Mouse (Mus musculus) midbrain, embryonic 14.5 days (tissue): ENCODE data around the gene Csf3. TPM values are rescaled to one million over a fixed set of nuclear protein-coding genes. Genes with fewer than 3 reads are reported as not detected.

Experiments used
- ATAC-seq: fragments of 200-750 bp; cut with Nextera tagmentation; 2 replicates; pipeline ENCODE4 v1.8.0; 2017; ENCODE audit warnings: moderate number of reproducible peaks, moderate library complexity; ENCODE audit not compliant: low FRiP score, low TSS enrichment
- DNase-seq: peaks from one replicate; pipeline ENCODE4 v3.0.0-alpha.2; 2015
- H3K27ac ChIP-seq: fragments of 300-500 bp; sonication (generic); replicated peaks from 2 replicates; pipeline ENCODE4 v1.5.1; 2014; ENCODE audit warnings: mild to moderate bottlenecking, low read depth, low read length, moderate library complexity
- H3K27me3 ChIP-seq: fragments of 300-500 bp; sonication (generic); 2 replicates; pipeline ENCODE4 v1.6.1; 2014; ENCODE audit warnings: low read length, control low read depth, mixed read lengths; ENCODE audit not compliant: control insufficient read depth, insufficient read depth
- H3K36me3 ChIP-seq: fragments of 300-500 bp; sonication (generic); 2 replicates; pipeline ENCODE4 v1.6.1; 2014; ENCODE audit warnings: low read length, control low read depth; ENCODE audit not compliant: control insufficient read depth, insufficient read depth
- H3K4me1 ChIP-seq: fragments of 300-500 bp; sonication (generic); 2 replicates; pipeline ENCODE4 v1.6.1; 2014; ENCODE audit warnings: mild to moderate bottlenecking, antibody characterized with exemption, low read length, control low read depth; ENCODE audit not compliant: control insufficient read depth, insufficient read depth
- H3K4me2 ChIP-seq: fragments of 300-500 bp; sonication (generic); 2 replicates; pipeline ENCODE4 v1.6.1; 2014; ENCODE audit warnings: mild to moderate bottlenecking, low read length, moderate library complexity
- H3K4me3 ChIP-seq: fragments of 300-500 bp; sonication (generic); replicated peaks from 2 replicates; pipeline ENCODE4 v1.5.1; 2014; ENCODE audit warnings: low read depth, low read length
- H3K9ac ChIP-seq: fragments of 300-500 bp; sonication (generic); replicated peaks from 2 replicates; pipeline ENCODE4 v1.6.1; 2014; ENCODE audit warnings: mild to moderate bottlenecking, low read length, moderate library complexity
- H3K9me3 ChIP-seq: fragments of 300-500 bp; sonication (generic); 2 replicates; pipeline ENCODE4 v1.6.1; 2016; ENCODE audit warnings: low read length, control low read depth, mixed read lengths; ENCODE audit not compliant: control insufficient read depth
- WGBS: fragments of 180-500 bp; shearing (Covaris S2); extraction: QIAGEN DNeasy Blood & Tissue Kit; methylation state at CpG from one replicate; pipeline ENCODE4 v1.1.7; 2014; 5-methylcytosine and 5-hydroxymethylcytosine counted together
- polyA plus RNA-seq: library from polyadenylated mRNA; unstranded; fragments of >200 nt; fragmentation: Nextera tagmentation; extraction: Ambion mirVana; gene quantifications from 2 replicates; pipeline ENCODE4 v1.2.1, GENCODE M21; 2014

Gene Csf3
- polyA plus RNA-seq, 1 experiment from 2014 or later: not detected

DNA sequence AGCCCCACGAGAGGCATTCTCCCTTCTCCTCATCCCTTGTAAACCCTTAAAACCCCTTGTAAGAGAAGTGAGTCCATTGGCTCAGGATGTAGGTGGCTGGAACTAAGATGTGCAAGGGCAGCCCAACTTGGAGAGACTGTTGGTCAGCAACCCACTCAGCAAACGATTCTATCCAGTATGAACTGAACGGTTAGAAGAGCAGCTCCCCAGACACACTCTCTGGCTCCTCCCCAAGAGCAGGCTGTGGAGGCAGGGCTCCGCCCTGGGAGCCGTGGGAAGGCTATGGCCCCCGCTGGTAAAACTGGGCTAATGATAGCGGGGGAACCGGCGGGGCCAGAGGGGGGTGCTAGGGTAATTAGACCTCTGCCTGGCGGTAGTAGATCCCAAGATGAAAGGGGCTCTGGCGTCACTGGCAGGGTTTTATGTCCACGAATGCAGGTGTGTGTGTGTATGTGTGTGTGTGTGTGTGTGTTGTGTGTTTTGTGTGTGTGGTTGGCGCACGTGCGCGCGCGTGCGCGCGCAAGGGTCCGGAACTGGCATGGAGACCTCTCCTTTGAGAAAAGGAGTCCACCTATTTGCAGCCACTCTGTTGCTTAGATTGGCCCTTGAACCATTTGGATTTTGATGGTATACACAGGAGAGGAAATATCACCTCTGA is 39.5 kb downstream of the Csf3 start, which contains the start of gene Thra:
Gene Thra, plus strand, starts transcription at position 246 of the 658 bp plus-strand sequence.
- Histone ChIP-seq H3K27ac (peak within 1 kb of the TSS; percentile 99), H3K9ac (peak within 1 kb of the TSS; percentile 97), H3K27me3 (no peaks in the 10 kb centered on the region), H3K36me3 (no peaks in the 10 kb centered on the region), H3K9me3 (no peaks in the 10 kb centered on the region), H3K4me2 (peak within 1 kb of the TSS; percentile 73), H3K4me3 (peak within 1 kb of the TSS; percentile 89), H3K4me1 (peaks cover 42% of the 10 kb centered on the region)
- ATAC-seq (peak; percentile 25; the same call in 1 of the 2 replicates), DNase-seq (peak; percentile 85)
- under 1% methylated on average over 22 of the region's 22 CpGs for WGBS

DNA sequence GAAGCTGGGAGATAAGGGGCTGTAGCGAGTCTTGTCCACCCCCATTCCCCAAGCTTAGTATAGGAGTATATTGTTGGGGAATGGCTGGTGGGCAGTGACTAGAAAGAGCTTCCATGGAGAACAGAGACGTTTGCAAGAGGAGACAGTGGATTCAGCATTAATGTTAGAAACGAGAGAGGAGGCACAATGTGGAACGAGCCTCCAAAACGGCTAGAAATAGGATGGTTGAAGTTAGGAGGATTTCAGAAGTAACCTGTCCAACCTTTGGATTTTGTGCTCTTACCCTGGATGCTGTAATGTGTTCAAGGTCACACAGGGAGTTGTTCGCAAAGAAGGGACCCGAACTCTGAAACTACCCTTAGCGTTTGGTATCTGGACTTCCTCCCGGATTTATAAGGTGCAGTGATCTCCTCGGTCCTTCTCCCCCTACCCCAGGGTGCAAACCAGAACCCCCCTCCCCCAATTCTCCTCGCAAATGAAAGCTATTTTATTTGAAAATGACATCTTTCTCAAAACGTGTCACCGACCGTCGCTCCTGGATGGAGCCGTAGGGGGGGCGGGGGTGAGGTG is 40.1 kb downstream of the Csf3 start:
- Histone ChIP-seq H3K36me3 (0 out of 2 replicates have a peak, but pooled peaks cover 2% of the 10 kb centered on the region), H3K9me3 (no peaks in the 10 kb centered on the region), H3K27me3 (no peaks in the 10 kb centered on the region), H3K27ac (peak overlapping the region; percentile 99), H3K9ac (peak overlapping the region; percentile 97), H3K4me3 (peak overlapping the region; percentile 89), H3K4me2 (peak overlapping the region; percentile 73), H3K4me1 (peaks cover 48% of the 10 kb centered on the region)
- DNase-seq (no peak), ATAC-seq (no peak)
- WGBS: under 1% methylated on average over 17 of the region's 17 CpGs

DNA sequence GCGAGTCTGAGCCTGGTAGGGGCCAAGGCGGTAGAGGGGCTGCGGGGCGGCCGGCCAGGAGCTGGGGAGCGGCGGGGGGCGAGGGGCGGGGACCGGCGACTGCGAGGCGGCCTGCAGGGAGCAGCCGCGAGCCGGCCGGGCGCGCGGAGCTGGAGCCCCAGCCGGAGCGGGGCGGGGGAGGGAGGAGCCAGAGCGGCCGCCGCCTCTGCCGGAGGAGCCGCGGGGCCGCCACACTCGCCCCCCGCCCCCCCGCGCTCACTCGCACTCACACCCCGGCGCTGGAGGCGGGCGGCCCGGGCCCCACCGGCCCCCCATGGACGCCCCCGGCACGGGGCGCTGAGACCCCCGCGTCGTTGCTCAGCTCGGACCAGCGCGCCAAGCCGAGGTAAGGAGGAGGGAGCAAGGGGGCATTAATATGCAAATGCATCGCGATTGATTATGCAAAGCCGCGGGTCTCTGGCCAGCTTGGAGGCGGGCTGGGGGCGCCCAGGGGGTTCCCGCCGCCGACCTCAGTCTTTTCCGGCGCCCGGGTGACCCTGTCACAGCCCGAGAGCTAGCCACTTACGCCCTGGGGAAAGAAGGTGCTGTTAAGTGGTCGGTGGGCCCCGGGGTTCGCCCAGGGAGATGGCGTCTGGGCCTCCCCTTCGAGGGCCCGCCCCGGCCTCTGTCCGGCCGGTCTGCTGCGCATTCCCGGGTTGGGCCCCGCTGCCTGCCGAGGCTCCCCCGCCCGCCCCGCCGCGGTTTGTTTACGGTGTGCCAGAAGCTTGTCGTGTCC is 40.7 kb downstream of the Csf3 start:
- peak; percentile 95 for DNase-seq
- Histone ChIP-seq H3K9me3 (no peaks in the 10 kb centered on the region), H3K27ac (peak overlapping the region; percentile 99), H3K36me3 (0 out of 2 replicates have a peak, but pooled peaks cover 2% of the 10 kb centered on the region), H3K4me3 (peak overlapping the region; percentile 89), H3K4me2 (peak overlapping the region; percentile 73), H3K4me1 (peaks cover 55% of the 10 kb centered on the region), H3K9ac (peak overlapping the region; percentile 97), H3K27me3 (no peaks in the 10 kb centered on the region)
- WGBS: under 1% methylated on average over 81 of the region's 86 CpGs
- peak; percentile 74 for ATAC-seq

DNA sequence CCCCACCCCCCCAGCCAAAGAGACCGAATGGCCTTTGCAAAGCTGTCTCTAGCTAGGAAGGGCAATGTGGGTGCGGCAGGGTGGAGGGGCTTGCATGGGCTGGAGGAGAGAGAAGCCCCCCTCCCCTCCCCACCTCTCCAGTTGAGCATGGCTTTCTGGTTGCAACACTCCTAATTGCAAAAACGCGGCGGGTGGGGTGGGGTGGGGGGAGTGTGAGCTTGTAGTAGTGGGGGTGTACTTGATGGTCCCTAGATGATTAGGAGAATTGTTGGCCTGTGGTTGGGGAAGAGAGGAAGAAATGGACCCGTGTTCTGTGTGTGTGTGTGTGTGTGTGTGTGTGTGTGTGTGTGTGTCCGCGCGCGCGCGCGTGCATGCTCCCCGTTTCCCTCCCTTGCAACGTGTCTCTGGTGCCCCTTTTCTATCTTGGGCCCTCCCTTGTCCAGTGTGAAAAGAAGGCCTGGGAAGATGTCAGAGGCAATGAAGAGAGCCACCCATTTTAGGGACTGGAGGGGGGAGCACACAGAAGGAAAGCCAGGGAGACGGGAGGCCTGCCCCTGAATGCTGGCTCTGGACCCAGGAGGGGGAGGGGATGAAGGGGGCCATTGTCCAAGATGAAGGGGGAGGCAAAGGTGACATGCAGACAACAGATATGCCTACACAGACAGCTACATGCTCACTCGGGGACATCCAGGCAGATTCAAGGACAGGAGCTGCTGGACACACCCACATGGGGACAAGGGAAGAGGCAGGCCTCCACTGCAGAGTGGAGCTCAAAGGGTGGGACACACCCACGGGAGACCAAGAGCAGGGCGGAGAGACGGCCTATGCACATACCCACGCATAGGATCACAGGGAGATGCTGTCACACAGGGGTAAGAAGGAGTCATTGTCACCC is 41.6 kb downstream of the Csf3 start:
- under 1% methylated on average over 21 of the region's 21 CpGs for WGBS
- DNase-seq: peak; percentile 71
- Histone ChIP-seq H3K27me3 (no peaks in the 10 kb centered on the region), H3K4me2 (peak overlapping the region; percentile 73), H3K4me3 (peak overlapping the region; percentile 89), H3K36me3 (0 out of 2 replicates have a peak, but pooled peaks cover 2% of the 10 kb centered on the region), H3K9ac (peak overlapping the region; percentile 97), H3K9me3 (no peaks in the 10 kb centered on the region), H3K4me1 (peaks cover 61% of the 10 kb centered on the region), H3K27ac (peak overlapping the region; percentile 99)
- peak; percentile 15; the same call in 1 of the 2 replicates for ATAC-seq

DNA sequence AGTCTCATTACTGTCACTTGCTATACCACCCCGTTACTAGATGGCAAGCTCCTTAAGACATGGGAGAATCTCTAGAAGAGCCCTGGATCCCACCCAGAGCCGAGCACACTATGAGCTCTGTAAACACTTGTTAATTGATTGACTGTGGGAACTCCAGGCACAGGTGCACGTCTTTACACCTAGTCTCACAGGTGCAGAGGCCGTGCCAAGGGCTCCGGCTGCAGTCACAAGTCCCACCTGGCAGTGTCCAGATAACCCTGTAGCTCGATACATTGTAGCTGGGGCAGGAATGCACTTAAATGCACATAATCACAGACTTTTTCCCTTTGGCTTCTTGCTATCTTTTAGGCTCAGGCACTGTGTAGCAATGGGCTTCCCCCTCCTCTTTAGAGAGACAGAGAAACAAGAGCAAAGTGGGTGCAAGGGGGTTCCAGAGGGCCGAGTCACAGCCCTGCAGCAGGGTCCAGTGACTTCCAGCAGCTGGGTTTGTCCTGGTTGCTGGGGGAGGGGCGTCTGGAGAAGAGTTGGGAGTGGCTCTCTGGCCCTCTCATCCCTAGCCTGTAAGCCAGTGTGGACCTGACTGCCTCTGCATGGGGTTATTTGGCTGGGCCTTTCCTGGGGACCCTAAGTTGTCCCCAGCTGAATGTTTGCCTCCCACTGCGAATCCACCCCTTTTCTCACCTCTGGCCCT is 42.7 kb downstream of the Csf3 start:
- H3K4me2 ChIP-seq: peak overlapping the region; percentile 73
- peak overlapping the region; percentile 99 for H3K27ac ChIP-seq
- H3K9me3 ChIP-seq: no peaks in the 10 kb centered on the region
- ATAC-seq: no peak
- H3K27me3 ChIP-seq: no peaks in the 10 kb centered on the region
- H3K36me3 ChIP-seq: 0 out of 2 replicates have a peak, but pooled peaks cover 2% of the 10 kb centered on the region
- H3K9ac ChIP-seq: peak overlapping the region; percentile 97
- peak overlapping the region; percentile 89 for H3K4me3 ChIP-seq
- 2% methylated on average over 9 of the region's 9 CpGs for WGBS
- DNase-seq: peak; percentile 78
- H3K4me1 ChIP-seq: peaks cover 63% of the 10 kb centered on the region

DNA sequence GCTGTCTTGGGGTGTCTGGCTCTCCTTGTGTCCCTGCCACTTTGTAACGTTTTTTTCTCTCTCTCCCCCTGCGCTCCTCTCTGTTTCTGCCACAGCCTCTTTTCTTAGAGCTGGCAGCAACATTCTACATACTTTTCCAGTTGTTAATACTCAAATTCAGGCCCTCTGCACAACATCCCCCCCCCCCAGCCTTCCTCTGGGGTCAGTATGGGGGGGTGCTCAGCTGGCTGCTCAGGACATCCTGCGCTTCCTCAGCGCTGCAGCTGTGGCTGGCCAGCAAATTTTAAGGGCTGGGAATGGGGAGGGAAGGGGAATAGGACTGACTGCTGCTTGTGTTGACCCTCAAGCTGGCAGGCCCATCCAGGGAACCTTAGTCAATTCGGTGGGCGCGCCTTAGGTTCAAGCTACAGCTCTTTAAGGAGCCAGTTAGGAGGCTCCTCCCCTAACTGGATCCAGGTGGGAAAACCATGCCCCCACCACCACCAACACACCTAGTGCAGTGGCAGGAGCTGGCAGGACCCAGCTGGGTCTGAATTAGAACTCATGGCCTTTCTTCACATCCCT is 43.5 kb downstream of the Csf3 start:
- Histone ChIP-seq H3K36me3 (0 out of 2 replicates have a peak, but pooled peaks cover 2% of the 10 kb centered on the region), H3K27ac (peak overlapping the region; percentile 99), H3K27me3 (no peaks in the 10 kb centered on the region), H3K4me1 (peaks cover 68% of the 10 kb centered on the region), H3K9me3 (no peaks in the 10 kb centered on the region), H3K9ac (peak overlapping the region; percentile 97), H3K4me3 (peak overlapping the region; percentile 89), H3K4me2 (peak overlapping the region; percentile 73)
- WGBS: 39% methylated on average over 7 of the region's 7 CpGs
- DNase-seq: no peak
- ATAC-seq: no peak

DNA sequence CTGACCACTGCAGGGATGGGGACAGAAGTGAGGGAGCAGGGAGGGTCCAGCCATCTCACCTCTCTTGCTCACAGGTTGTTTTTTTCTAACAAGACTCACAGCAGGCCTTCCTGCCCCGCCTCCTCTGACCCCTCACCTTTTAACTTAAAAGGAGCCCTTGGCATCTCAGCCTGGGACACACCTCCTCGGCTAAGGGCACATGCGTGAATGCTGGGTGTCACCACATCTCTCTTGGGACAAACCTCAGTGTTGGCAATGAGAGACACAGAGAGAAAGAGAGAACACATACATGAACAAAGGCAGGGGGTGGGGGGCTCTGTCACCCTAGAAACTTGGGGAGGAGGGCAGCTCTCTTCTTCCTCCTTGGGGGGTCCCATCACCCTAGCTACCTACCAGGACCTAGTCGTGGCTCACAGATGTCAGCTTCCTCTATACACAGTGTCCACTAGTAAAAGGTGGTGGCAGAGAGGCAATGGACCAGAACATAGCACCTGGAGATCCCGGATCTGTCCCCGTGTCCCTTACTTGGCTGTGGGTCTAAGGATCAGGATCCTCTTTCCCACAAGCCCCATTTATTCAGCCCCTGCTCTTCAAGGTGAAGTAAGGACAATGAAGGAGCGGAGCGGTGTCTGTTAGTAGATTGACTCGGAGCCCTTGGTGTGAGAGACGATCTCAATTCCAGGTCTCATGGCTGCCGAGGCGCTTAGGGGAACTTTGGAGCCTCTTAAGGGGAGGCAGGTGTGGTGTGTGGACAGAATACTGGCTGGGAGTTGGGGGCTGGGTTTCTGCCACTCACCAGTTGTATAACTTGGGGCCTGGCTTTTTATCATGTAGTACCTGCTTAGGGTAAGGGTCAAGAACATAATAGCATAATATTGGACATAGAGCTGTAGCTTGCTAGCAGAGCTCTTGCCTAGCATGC is 45.1 kb downstream of the Csf3 start:
- no peaks in the 10 kb centered on the region for H3K9me3 ChIP-seq
- H3K27ac ChIP-seq: peak overlapping the region; percentile 92
- H3K4me2 ChIP-seq: peak overlapping the region; percentile 73
- peak overlapping the region; percentile 43 for H3K9ac ChIP-seq
- H3K36me3 ChIP-seq: 0 out of 2 replicates have a peak, but pooled peaks cover 2% of the 10 kb centered on the region
- peaks cover 75% of the 10 kb centered on the region for H3K4me1 ChIP-seq
- no peak for DNase-seq
- peak overlapping the region; percentile 24; the same call in 1 of the 2 replicates for H3K4me3 ChIP-seq
- 49% methylated on average over 12 of the region's 12 CpGs for WGBS
- no peaks in the 10 kb centered on the region for H3K27me3 ChIP-seq
- no peak for ATAC-seq
